Mouse (Mus musculus) forebrain, postnatal 0 days (tissue): Measurements from ENCODE around the gene Hist1h1a. TPM values are rescaled to one million over a fixed set of nuclear protein-coding genes. Genes with fewer than 3 reads are reported as not detected.

Experiments
- ATAC-seq: fragments of 200-750 bp; cut with Nextera tagmentation; 2 replicates; pipeline ENCODE4 v1.8.0; 2017; ENCODE audit warnings: mild to moderate bottlenecking, moderate library complexity
- DNase-seq: peaks from one replicate; pipeline ENCODE4 v3.0.0-alpha.2; 2015
- H3K27ac ChIP-seq: fragments of 300-500 bp; sonication (generic); 2 replicates; pipeline ENCODE4 v1.5.1; 2014; ENCODE audit warnings: low read depth, mild to moderate bottlenecking, antibody characterized with exemption, low read length, moderate library complexity, mixed read lengths
- H3K27me3 ChIP-seq: fragments of 300-500 bp; sonication (generic); 2 replicates; pipeline ENCODE4 v1.6.1; 2014; ENCODE audit warnings: mild to moderate bottlenecking, low read length, mixed read lengths; ENCODE audit not compliant: insufficient read depth
- H3K36me3 ChIP-seq: fragments of 300-500 bp; sonication (generic); 2 replicates; pipeline ENCODE4 v1.6.1; 2014; ENCODE audit warnings: mild to moderate bottlenecking, moderate library complexity; ENCODE audit not compliant: insufficient read depth
- H3K4me1 ChIP-seq: fragments of 300-500 bp; sonication (generic); 2 replicates; pipeline ENCODE4 v1.6.1; 2014; ENCODE audit warnings: antibody characterized with exemption; ENCODE audit not compliant: insufficient read depth
- H3K4me2 ChIP-seq: fragments of 300-500 bp; sonication (generic); 2 replicates; pipeline ENCODE4 v1.6.1; 2014; ENCODE audit warnings: low read depth, mild to moderate bottlenecking, moderate library complexity
- H3K4me3 ChIP-seq: fragments of 300-500 bp; sonication (generic); 2 replicates; pipeline ENCODE4 v1.5.1; 2014; ENCODE audit warnings: low read depth, low read length, mixed read lengths
- H3K9ac ChIP-seq: fragments of 300-500 bp; sonication (generic); 2 replicates; pipeline ENCODE4 v1.6.1; 2014; ENCODE audit warnings: mild to moderate bottlenecking
- H3K9me3 ChIP-seq: fragments of 300-500 bp; sonication (generic); 2 replicates; pipeline ENCODE4 v1.6.1; 2016; ENCODE audit warnings: low read length
- CTCF ChIP-seq: sonication (generic); IDR thresholded peaks from 2 replicates; pipeline ENCODE4 v1.5.1; 2016; ENCODE audit warnings: antibody characterized with exemption, control low read depth, low read depth
- WGBS: fragments of 180-500 bp; shearing (Covaris S2); extraction: QIAGEN DNeasy Blood & Tissue Kit; methylation state at CpG from one replicate; pipeline ENCODE4 v1.1.7; 2014; 5-methylcytosine and 5-hydroxymethylcytosine counted together
- polyA plus RNA-seq: library from polyadenylated mRNA; unstranded; fragments of >200 nt; fragmentation: Nextera tagmentation; extraction: Ambion mirVana; gene quantifications from 2 replicates; pipeline ENCODE4 v1.2.1, GENCODE M21; 2015
- total RNA-seq: library from RNA; depleted of rRNA; stranded (reverse); fragments of >200 nt; gene quantifications from 2 replicates; pipeline ENCODE4 v1.2.3, GENCODE M21; 2014

Hist1h1a gene
- total and polyA plus RNA-seq, 2 experiments from 2014 or later: 0.36 to 195 TPM

- peak; percentile 16; the same call in 1 of the 2 replicates for TF ChIP-seq CTCF
- H3K9ac ChIP-seq: peak within 1 kb of the TSS; percentile 80
- no peaks in the 10 kb centered on the region for H3K27me3 ChIP-seq
- H3K4me1 ChIP-seq: peaks cover 6% of the 10 kb centered on the region
- H3K4me2 ChIP-seq: peak within 1 kb of the TSS; percentile 100
- WGBS: 3% methylated on average over 30 of the region's 38 CpGs
- no peaks in the 10 kb centered on the region for H3K36me3 ChIP-seq
- no peaks in the 10 kb centered on the region for H3K9me3 ChIP-seq
- H3K4me3 ChIP-seq: peak within 1 kb of the TSS; percentile 51
- ATAC-seq: peak; percentile 93
- DNase-seq: peak; percentile 93
- peak within 1 kb of the TSS; percentile 80 for H3K27ac ChIP-seq
Observed at GRCm38 (mm10) chr13:23738677-23739068, 24.8 kb upstream of the Hist1h1a start, which contains the start of gene Hist1h1c. TSS of gene Hist1h1c (plus strand) at chr13:23738808.

GRCm38 (mm10) chr13:23739069-23739921 is 24.2 kb upstream of the Hist1h1a start:
- H3K9ac ChIP-seq: peak overlapping the region; percentile 80
- ATAC-seq: peak; percentile 90
- peak overlapping the region; percentile 100 for H3K4me2 ChIP-seq
- peak overlapping the region; percentile 80 for H3K27ac ChIP-seq
- no peaks in the 10 kb centered on the region for H3K9me3 ChIP-seq
- peaks cover 6% of the 10 kb centered on the region for H3K4me1 ChIP-seq
- H3K27me3 ChIP-seq: no peaks in the 10 kb centered on the region
- TF ChIP-seq CTCF: no peak
- peak; percentile 95 for DNase-seq
- peak overlapping the region; percentile 51 for H3K4me3 ChIP-seq
- WGBS: 3% methylated on average over 39 of the region's 39 CpGs
- no peaks in the 10 kb centered on the region for H3K36me3 ChIP-seq

GRCm38 (mm10) chr13:23739922-23740252 is 23.6 kb upstream of the Hist1h1a start:
- 1% methylated on average over 14 of the region's 14 CpGs for WGBS
- ATAC-seq (peak; percentile 25), DNase-seq (no peak)
- peak overlapping the region; percentile 80 for H3K27ac ChIP-seq
- peak overlapping the region; percentile 80 for H3K9ac ChIP-seq
- H3K4me3 ChIP-seq: peak overlapping the region; percentile 51
- peak overlapping the region; percentile 100 for H3K4me2 ChIP-seq
- no peaks in the 10 kb centered on the region for H3K36me3 ChIP-seq
- TF ChIP-seq CTCF: no peak
- no peaks in the 10 kb centered on the region for H3K27me3 ChIP-seq
- H3K4me1 ChIP-seq: peaks cover 6% of the 10 kb centered on the region
- no peaks in the 10 kb centered on the region for H3K9me3 ChIP-seq

GRCm38 (mm10) chr13:23740256-23740840 is 23.1 kb upstream of the Hist1h1a start:
- H3K9me3 ChIP-seq: no peaks in the 10 kb centered on the region
- WGBS: 38% methylated on average over 13 of the region's 13 CpGs

GRCm38 (mm10) chr13:23740910-23741309 is 22.6 kb upstream of the Hist1h1a start:
- Histone ChIP-seq H3K27me3 (no peaks in the 10 kb centered on the region), H3K27ac (no peak overlapping the region), H3K4me3 (no peak overlapping the region), H3K9me3 (no peaks in the 10 kb centered on the region), H3K4me2 (no peak overlapping the region), H3K36me3 (no peaks in the 10 kb centered on the region), H3K4me1 (peaks cover 6% of the 10 kb centered on the region), H3K9ac (no peak overlapping the region)
- TF ChIP-seq CTCF: no peak
- DNase-seq (no peak), ATAC-seq (no peak)
- 69% methylated on average over 5 of the region's 5 CpGs for WGBS

More at GRCm38 (mm10) chr13:23740256-23740840, 23.1 kb upstream of the Hist1h1a start:
- H3K4me2 ChIP-seq: peak overlapping the region; percentile 100
- H3K4me3 ChIP-seq: peak overlapping the region; percentile 51
- no peak for TF ChIP-seq CTCF
- H3K27me3 ChIP-seq: no peaks in the 10 kb centered on the region
- peak overlapping the region; percentile 80 for H3K9ac ChIP-seq
- ATAC-seq (no peak), DNase-seq (no peak)
- peaks cover 6% of the 10 kb centered on the region for H3K4me1 ChIP-seq
- H3K27ac ChIP-seq: peak overlapping the region; percentile 80; the same call in 1 of the 2 replicates
- no peaks in the 10 kb centered on the region for H3K36me3 ChIP-seq

DNA sequence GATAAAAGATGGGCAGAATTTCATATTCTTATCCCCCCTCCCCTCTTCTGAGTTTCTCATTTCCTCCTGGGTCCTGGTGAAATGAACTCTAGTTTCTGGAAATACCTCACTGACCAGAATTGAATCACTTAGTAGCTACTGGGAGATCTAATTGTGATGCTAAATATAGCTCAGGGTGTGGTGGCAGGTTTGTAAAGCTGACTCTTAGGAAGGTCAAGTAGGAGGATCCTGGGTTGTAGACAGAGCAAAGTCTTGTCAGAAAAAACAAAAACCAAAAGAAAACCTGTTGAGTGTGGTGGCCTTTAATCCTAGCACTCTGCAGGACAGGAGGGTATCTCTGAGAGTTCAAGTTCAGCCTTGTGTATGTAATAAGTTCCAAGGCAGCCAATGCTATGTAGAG is 21.5 kb upstream of the Hist1h1a start:
- Histone ChIP-seq H3K36me3 (no peaks in the 10 kb centered on the region), H3K4me2 (no peak overlapping the region), H3K4me3 (no peak overlapping the region), H3K27me3 (no peaks in the 10 kb centered on the region), H3K27ac (no peak overlapping the region), H3K9ac (no peak overlapping the region), H3K4me1 (peaks cover 6% of the 10 kb centered on the region), H3K9me3 (no peaks in the 10 kb centered on the region)
- ATAC-seq (no peak), DNase-seq (no peak)
- TF ChIP-seq CTCF: no peak

DNA sequence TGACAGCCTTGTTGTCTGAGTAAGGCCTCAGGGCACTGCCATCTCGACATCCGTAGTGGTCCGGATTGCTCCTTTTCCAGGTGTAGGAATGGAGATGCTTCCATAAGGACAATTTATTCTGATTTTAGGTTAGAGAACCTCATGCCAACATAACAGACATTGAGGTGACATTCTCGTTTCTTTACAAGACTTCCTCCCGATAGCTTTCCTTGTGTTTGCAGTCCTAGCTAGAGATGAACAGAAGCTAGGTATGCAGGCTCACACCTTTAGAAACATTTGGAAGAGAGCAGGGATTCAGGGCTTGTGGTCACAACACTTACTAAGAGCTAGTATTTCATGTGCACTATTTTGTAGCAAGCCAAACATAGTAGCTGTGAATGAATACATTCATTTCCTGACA is 20.3 kb upstream of the Hist1h1a start:
- H3K36me3 ChIP-seq: no peaks in the 10 kb centered on the region
- DNase-seq (no peak), ATAC-seq (no peak)
- H3K9me3 ChIP-seq: no peaks in the 10 kb centered on the region
- no peak overlapping the region for H3K4me2 ChIP-seq
- no peak overlapping the region for H3K4me3 ChIP-seq
- no peak overlapping the region for H3K27ac ChIP-seq
- H3K9ac ChIP-seq: no peak overlapping the region
- H3K27me3 ChIP-seq: no peaks in the 10 kb centered on the region
- peaks cover 6% of the 10 kb centered on the region for H3K4me1 ChIP-seq
- no peak for TF ChIP-seq CTCF
- WGBS: 78% methylated on average over 5 of the region's 5 CpGs
